Mouse (Mus musculus): ENCODE results near the gene Wwox. TPM values are rescaled to one million over a fixed set of nuclear protein-coding genes. Genes with fewer than 3 reads are reported as not detected.

The Wwox gene
- total RNA-seq, 1 experiment: 12.5 TPM

DNA sequence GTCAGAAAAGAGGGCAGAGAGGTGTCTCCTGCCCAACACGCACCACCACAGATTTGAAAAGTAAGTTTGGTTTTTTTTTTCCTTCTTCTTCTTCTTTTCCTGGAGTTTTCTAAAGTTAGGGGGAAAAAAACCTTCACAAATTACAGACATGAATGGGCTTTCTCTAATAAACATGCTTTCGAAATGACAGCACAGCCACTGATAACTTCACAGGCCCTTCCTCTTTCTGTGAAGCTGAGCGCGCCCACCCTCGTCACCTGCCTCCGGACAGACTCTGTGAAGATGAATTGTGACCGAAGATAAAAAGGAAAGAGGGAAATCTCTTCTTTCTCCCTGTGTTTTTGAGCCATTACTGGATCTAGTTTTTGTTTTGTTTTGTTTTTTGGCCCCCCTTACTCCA, 469.1 kb downstream of the Wwox start:
- Histone ChIP-seq H3K27ac (ENCODE audit: insufficient read depth, low read depth, low read length, poor library complexity, severe bottlenecking) (no peak overlapping the region), H3K9ac (ENCODE audit: insufficient read depth, low read depth, low read length, poor library complexity, severe bottlenecking) (no peak overlapping the region), H3K36me3 (ENCODE audit: control insufficient read depth, insufficient read depth, low read length, poor library complexity, severe bottlenecking) (no peaks in the 10 kb centered on the region), H3K9me3 (ENCODE audit: control insufficient read depth, insufficient read depth, low read depth, low read length) (no peaks in the 10 kb centered on the region), H3K4me3 (ENCODE audit: insufficient read depth in 1 of 2, low read depth in 1 of 2, low read length in 2 of 2, poor library complexity in 1 of 2, severe bottlenecking in 1 of 2) (no peak overlapping the region), H3K4me1 (ENCODE audit: control insufficient read depth in 2 of 2, insufficient read depth in 2 of 2, low read length in 2 of 2, poor library complexity in 1 of 2) (no peaks in the 10 kb centered on the region)
- in situ Hi-C loops (cut with MboI; ENCODE audit: low sequenced_read_pairs in 2 of 2, unreplicated experiment in 2 of 2): no loop called here
- TF ChIP-seq ZC3H11A (IDR thresholded peaks at IDR 0.05; ENCODE audit: borderline replicate concordance, low read depth, low read length) (no peak), ZNF384 (IDR thresholded peaks at IDR 0.05; ENCODE audit: low read depth, low read length) (no peak), CHD2 (IDR thresholded peaks at IDR 0.05; ENCODE audit: low read depth, low read length) (no peak), HCFC1 (IDR thresholded peaks at IDR 0.05; ENCODE audit: borderline replicate concordance, insufficient read depth, low read length) (no peak), MAFK (IDR thresholded peaks at IDR 0.05; ENCODE audit: insufficient read depth, low read depth, low read length) (no peak)
- no peak for DNase-seq (ENCODE audit: low read depth, low spot score)

DNA sequence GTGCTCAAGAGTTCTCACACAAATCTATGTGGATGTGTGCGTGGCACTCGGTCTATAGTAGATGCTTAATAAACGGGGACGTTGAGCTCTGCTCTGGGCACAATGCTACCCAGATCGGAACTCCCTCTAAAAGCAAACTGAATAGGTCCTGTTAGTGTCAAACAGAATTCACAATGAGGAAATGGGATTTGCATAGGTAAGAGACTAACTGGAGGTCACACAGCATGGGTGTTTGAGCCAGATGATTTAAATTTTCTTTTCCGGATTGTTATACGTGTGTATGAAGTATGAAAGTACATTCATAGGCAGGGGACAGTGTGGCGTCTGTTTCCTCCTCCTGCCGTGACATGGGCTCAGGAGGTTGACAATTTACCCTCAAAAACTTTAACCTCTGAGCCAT, 469.7 kb downstream of the Wwox start:
- H3K36me3 ChIP-seq (ENCODE audit: control insufficient read depth, insufficient read depth, low read length, poor library complexity, severe bottlenecking): no peaks in the 10 kb centered on the region
- no peak overlapping the region for H3K9ac ChIP-seq (ENCODE audit: insufficient read depth, low read depth, low read length, poor library complexity, severe bottlenecking)
- TF ChIP-seq MAFK (IDR thresholded peaks at IDR 0.05; ENCODE audit: insufficient read depth, low read depth, low read length) (no peak), ZNF384 (IDR thresholded peaks at IDR 0.05; ENCODE audit: low read depth, low read length) (no peak), ZC3H11A (IDR thresholded peaks at IDR 0.05; ENCODE audit: borderline replicate concordance, low read depth, low read length) (no peak), HCFC1 (IDR thresholded peaks at IDR 0.05; ENCODE audit: borderline replicate concordance, insufficient read depth, low read length) (no peak), CHD2 (IDR thresholded peaks at IDR 0.05; ENCODE audit: low read depth, low read length) (no peak)
- no peaks in the 10 kb centered on the region for H3K4me1 ChIP-seq (ENCODE audit: control insufficient read depth in 2 of 2, insufficient read depth in 2 of 2, low read length in 2 of 2, poor library complexity in 1 of 2)
- H3K27ac ChIP-seq (ENCODE audit: insufficient read depth, low read depth, low read length, poor library complexity, severe bottlenecking): no peak overlapping the region
- H3K4me3 ChIP-seq (ENCODE audit: insufficient read depth in 1 of 2, low read depth in 1 of 2, low read length in 2 of 2, poor library complexity in 1 of 2, severe bottlenecking in 1 of 2): no peak overlapping the region
- in situ Hi-C loops (cut with MboI; ENCODE audit: low sequenced_read_pairs in 2 of 2, unreplicated experiment in 2 of 2): no loop called here
- DNase-seq (ENCODE audit: low read depth, low spot score): no peak
- H3K9me3 ChIP-seq (ENCODE audit: control insufficient read depth, insufficient read depth, low read depth, low read length): no peaks in the 10 kb centered on the region

DNA sequence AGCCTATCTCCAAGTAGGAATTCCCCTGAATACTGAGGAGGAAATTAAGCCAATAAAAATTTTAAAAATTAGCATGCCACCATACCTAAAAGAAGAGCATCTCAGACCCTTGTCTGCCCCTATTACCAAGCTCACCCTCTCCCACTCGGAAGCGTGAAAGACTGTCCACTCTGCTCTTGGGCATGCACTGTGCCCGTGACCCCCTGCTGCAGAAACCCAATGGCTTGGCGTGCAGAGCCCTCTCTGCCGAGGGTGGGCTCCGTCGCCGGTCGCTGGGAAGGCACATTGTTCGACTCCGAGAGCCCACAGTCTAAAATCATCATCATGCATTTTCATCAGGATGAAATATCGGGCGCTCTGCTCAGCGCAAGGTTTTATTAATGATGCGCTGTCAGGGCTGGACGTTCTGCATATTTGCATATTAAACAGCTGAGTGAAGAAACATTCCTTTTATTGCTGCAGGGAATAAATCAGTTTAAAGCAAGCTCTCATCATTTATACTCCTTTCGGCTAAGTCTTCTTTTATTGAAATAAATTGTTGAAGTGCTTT, 471.7 kb downstream of the Wwox start:
- no peak overlapping the region for H3K4me3 ChIP-seq (ENCODE audit: insufficient read depth in 1 of 2, low read depth in 1 of 2, low read length in 2 of 2, poor library complexity in 1 of 2, severe bottlenecking in 1 of 2)
- H3K9ac ChIP-seq (ENCODE audit: insufficient read depth, low read depth, low read length, poor library complexity, severe bottlenecking): no peak overlapping the region
- no peaks in the 10 kb centered on the region for H3K36me3 ChIP-seq (ENCODE audit: control insufficient read depth, insufficient read depth, low read length, poor library complexity, severe bottlenecking)
- no peak for DNase-seq (ENCODE audit: low read depth, low spot score)
- H3K27ac ChIP-seq (ENCODE audit: insufficient read depth, low read depth, low read length, poor library complexity, severe bottlenecking): no peak overlapping the region
- in situ Hi-C loops (cut with MboI; ENCODE audit: low sequenced_read_pairs in 2 of 2, unreplicated experiment in 2 of 2): no loop called here
- no peaks in the 10 kb centered on the region for H3K9me3 ChIP-seq (ENCODE audit: control insufficient read depth, insufficient read depth, low read depth, low read length)
- TF ChIP-seq MAFK (IDR thresholded peaks at IDR 0.05; ENCODE audit: insufficient read depth, low read depth, low read length): no peak
- H3K4me1 ChIP-seq (ENCODE audit: control insufficient read depth in 2 of 2, insufficient read depth in 2 of 2, low read length in 2 of 2, poor library complexity in 1 of 2): no peaks in the 10 kb centered on the region

DNA sequence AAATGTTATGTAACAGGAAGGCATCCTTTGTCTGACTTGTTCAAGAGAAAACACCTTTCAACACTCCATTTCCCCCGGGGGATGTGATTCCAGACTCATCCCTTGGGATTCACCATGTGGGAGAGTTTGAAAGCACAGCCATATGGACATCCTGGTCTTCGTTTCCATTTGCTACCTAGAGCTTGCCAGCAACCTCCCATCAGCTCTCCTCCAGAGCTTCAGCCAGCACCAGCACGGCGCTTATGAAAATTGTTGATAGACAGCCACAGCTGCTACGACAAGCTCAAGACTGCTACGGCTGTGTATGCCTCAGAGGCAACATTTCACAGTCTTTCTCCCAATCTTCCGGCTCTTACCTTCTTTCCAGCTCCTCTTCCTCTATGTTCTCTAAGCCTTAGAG, 484.2 kb downstream of the Wwox start:
- Histone ChIP-seq H3K9me3 (ENCODE audit: control insufficient read depth, insufficient read depth, low read depth, low read length) (no peaks in the 10 kb centered on the region), H3K36me3 (ENCODE audit: control insufficient read depth, insufficient read depth, low read length, poor library complexity, severe bottlenecking) (no peaks in the 10 kb centered on the region), H3K4me1 (ENCODE audit: control insufficient read depth in 2 of 2, insufficient read depth in 2 of 2, low read length in 2 of 2, poor library complexity in 1 of 2) (no peaks in the 10 kb centered on the region), H3K27ac (ENCODE audit: insufficient read depth, low read depth, low read length, poor library complexity, severe bottlenecking) (no peak overlapping the region), H3K9ac (ENCODE audit: insufficient read depth, low read depth, low read length, poor library complexity, severe bottlenecking) (no peak overlapping the region), H3K4me3 (ENCODE audit: insufficient read depth in 1 of 2, low read depth in 1 of 2, low read length in 2 of 2, poor library complexity in 1 of 2, severe bottlenecking in 1 of 2) (no peak overlapping the region)
- no peak for DNase-seq (ENCODE audit: low read depth, low spot score)
- TF ChIP-seq CHD2 (IDR thresholded peaks at IDR 0.05; ENCODE audit: low read depth, low read length): no peak
- TF ChIP-seq MAFK (IDR thresholded peaks at IDR 0.05; ENCODE audit: insufficient read depth, low read depth, low read length): no peak
- in situ Hi-C loops (cut with MboI; ENCODE audit: low sequenced_read_pairs in 2 of 2, unreplicated experiment in 2 of 2): no loop called here

DNA sequence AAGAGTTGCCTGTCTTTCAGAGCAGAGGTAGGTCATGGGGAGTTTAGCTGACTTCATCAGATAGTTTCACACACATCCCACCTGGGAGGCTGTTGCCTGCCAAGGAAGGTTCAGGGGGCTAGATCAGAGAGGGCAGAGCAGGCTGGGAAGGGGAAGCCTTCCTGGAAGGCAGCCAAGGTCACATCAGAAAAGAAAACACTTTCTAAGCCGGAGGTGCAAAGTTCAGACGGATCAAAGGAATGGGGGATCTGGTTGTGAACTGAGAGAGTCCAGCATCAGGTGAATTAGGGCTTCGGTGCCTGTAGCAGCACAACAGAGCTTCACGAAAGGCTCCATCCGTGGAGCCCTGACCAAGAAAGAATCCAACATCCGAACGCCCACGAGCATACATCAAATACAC, 488.0 kb downstream of the Wwox start:
- H3K36me3 ChIP-seq (ENCODE audit: control insufficient read depth, insufficient read depth, low read length, poor library complexity, severe bottlenecking): no peaks in the 10 kb centered on the region
- H3K4me3 ChIP-seq (ENCODE audit: insufficient read depth in 1 of 2, low read depth in 1 of 2, low read length in 2 of 2, poor library complexity in 1 of 2, severe bottlenecking in 1 of 2): no peak overlapping the region
- in situ Hi-C loops (cut with MboI; ENCODE audit: low sequenced_read_pairs in 2 of 2, unreplicated experiment in 2 of 2): no loop called here
- DNase-seq (ENCODE audit: low read depth, low spot score): no peak
- H3K9me3 ChIP-seq (ENCODE audit: control insufficient read depth, insufficient read depth, low read depth, low read length): no peaks in the 10 kb centered on the region
- no peak overlapping the region for H3K27ac ChIP-seq (ENCODE audit: insufficient read depth, low read depth, low read length, poor library complexity, severe bottlenecking)
- no peak for TF ChIP-seq MAFK (IDR thresholded peaks at IDR 0.05; ENCODE audit: insufficient read depth, low read depth, low read length)
- no peak for TF ChIP-seq ZNF384 (IDR thresholded peaks at IDR 0.05; ENCODE audit: low read depth, low read length)
- TF ChIP-seq HCFC1 (IDR thresholded peaks at IDR 0.05; ENCODE audit: borderline replicate concordance, insufficient read depth, low read length): no peak
- no peak for TF ChIP-seq ZC3H11A (IDR thresholded peaks at IDR 0.05; ENCODE audit: borderline replicate concordance, low read depth, low read length)
- TF ChIP-seq CHD2 (IDR thresholded peaks at IDR 0.05; ENCODE audit: low read depth, low read length): no peak
- H3K9ac ChIP-seq (ENCODE audit: insufficient read depth, low read depth, low read length, poor library complexity, severe bottlenecking): no peak overlapping the region
- no peaks in the 10 kb centered on the region for H3K4me1 ChIP-seq (ENCODE audit: control insufficient read depth in 2 of 2, insufficient read depth in 2 of 2, low read length in 2 of 2, poor library complexity in 1 of 2)

Data from ES-E14 (cell line).